ENCODE assay signal across 18 mouse cellular contexts in genomic region chr19:32567447-32567846, GRCm38 (mm10).
"Had no signal": no experiment of that assay in that cellular context is flagged by ENCODE, and none has a peak within 500 bp of the region (broad histone marks: within the 10 kb centered on the region; RNA-seq: fewer than 3 reads in every experiment).

No protein-coding gene starts in this region.

- H3K4me1 ChIP-seq: limb, embryonic 10.5 days; limb, embryonic 13.5 days; midbrain, embryonic 10.5 days; midbrain, embryonic 13.5 days had no signal

- DNase-seq: kidney, adult 18-20 months; kidney, adult 9 months; kidney, postnatal 14 days; kidney, postnatal 4 days; liver; liver, embryonic 13.5 days; lung, embryonic 14.5 days; lung, postnatal 10 days; lung, postnatal 4 days; right cerebral cortex, adult 18-20 months; right cerebral cortex, postnatal 14 days; right cerebral cortex, postnatal 4 days had no signal

- H3K27ac ChIP-seq: limb, embryonic 10.5 days; limb, embryonic 13.5 days; liver, embryonic 13.5 days; midbrain, embryonic 10.5 days; midbrain, embryonic 13.5 days had no signal

- ATAC-seq: midbrain, embryonic 13.5 days; midbrain, embryonic 16.5 days had no signal

- H3K36me3 ChIP-seq: limb, embryonic 10.5 days; limb, embryonic 13.5 days; liver, embryonic 13.5 days; midbrain, embryonic 10.5 days; midbrain, embryonic 13.5 days had no signal

- H3K9ac ChIP-seq: limb, embryonic 13.5 days; liver, embryonic 13.5 days; lung, embryonic 14.5 days; midbrain, embryonic 13.5 days had no signal

- H3K27me3 ChIP-seq: limb, embryonic 13.5 days; liver, embryonic 13.5 days; midbrain, embryonic 13.5 days had no signal

- H3K4me3 ChIP-seq: limb, embryonic 10.5 days; limb, embryonic 13.5 days; liver, embryonic 13.5 days; megakaryocyte, embryonic 14.5 days; midbrain, embryonic 10.5 days; midbrain, embryonic 13.5 days had no signal
